Mouse (Mus musculus): ENCODE results near the gene Hhex. TPM values are rescaled to one million over a fixed set of nuclear protein-coding genes. Genes with fewer than 3 reads are reported as not detected.

Gene Hhex
- polyA plus RNA-seq, 1 experiment from 2014 or later = 4.2 TPM

DNA sequence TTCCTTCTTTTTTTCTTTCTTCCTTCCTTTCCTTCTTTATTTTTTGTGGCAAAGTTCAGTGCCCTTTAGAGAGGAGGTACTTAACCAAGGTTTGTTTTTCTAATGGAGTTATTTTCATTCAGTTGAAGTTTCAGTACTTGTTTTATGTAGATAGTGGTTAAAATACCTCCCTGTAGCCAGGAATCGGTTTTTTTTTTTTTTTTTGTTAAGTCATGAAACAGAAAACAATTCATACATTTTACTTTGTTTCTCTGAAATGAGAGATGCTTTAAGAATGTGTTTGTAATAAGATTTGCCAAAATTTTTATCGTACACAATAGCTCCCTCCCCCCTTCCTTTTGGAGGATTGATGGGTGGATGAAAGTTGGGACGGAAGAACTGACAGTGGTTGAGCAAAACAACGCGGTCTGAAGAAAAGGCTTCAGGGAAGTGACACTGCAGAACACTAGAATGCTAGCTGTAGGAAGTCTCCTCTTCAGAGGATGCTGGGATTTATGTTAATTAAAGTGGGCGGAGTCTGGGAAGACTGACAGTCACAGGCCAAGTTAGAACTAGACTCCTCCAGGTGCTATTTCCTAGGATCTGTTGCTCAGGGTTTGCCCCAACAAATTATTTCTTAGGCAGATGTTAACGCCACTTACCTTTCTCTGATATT is 54.1 kb downstream of the Hhex start:
- Histone ChIP-seq H3K4me2 (ENCODE audit: low read length) (no peak overlapping the region), H3K4me1 (ENCODE audit: control insufficient read depth, insufficient read depth, low read length) (no peaks in the 10 kb centered on the region), H3K36me3 (ENCODE audit: control insufficient read depth, insufficient read depth, low read length) (no peaks in the 10 kb centered on the region), H3K27me3 (ENCODE audit: control insufficient read depth, insufficient read depth, low read length) (no peaks in the 10 kb centered on the region), H3K9ac (replicated peaks; ENCODE audit: low read length) (no peak overlapping the region), H3K27ac (replicated peaks; ENCODE audit: low read depth, low read length) (no peak overlapping the region), H3K9me3 (ENCODE audit: control insufficient read depth, low read length) (no peaks in the 10 kb centered on the region), H3K4me3 (replicated peaks; ENCODE audit: low read depth, low read length) (no peak overlapping the region)
- WGBS = 67% methylated on average over 7 of the region's 7 CpGs
- ATAC-seq (ENCODE audit: low FRiP score, low TSS enrichment) (no peak), DNase-seq (no peak)

Other genes with a start within 250 kb of the Hhex start
- 120 and 131 TPM in 2 replicates for gene March5, start 227.3 kb upstream of the Hhex start, polyA plus RNA-seq (2014; fragmentation: Nextera tagmentation; extraction: Ambion mirVana)
- 10.1 and 12.5 TPM in 2 replicates for gene Cpeb3, start 226.2 kb upstream of the Hhex start, polyA plus RNA-seq (2014; fragmentation: Nextera tagmentation; extraction: Ambion mirVana)
- gene Ide, start 97.0 kb upstream of the Hhex start, polyA plus RNA-seq (2014; fragmentation: Nextera tagmentation; extraction: Ambion mirVana) = 26.0 and 44.7 TPM in 2 replicates
- gene Kif11, start 58.4 kb upstream of the Hhex start, polyA plus RNA-seq (2014; fragmentation: Nextera tagmentation; extraction: Ambion mirVana) = 7.4 and 16.4 TPM in 2 replicates
- gene Exoc6, start 115.6 kb downstream of the Hhex start, polyA plus RNA-seq (2014; fragmentation: Nextera tagmentation; extraction: Ambion mirVana) = 19.3 and 21.4 TPM in 2 replicates

All from midbrain, embryonic 14.5 days (tissue).